Mouse (Mus musculus): Measurements from ENCODE around the gene Eloa.

The Eloa gene

GRCm38 (mm10) chr4:135958354-135958753 lies 63.2 kb downstream of the Eloa start:
- DNase-seq (ENCODE audit: low spot score in 2 of 2): no peak

DNA sequence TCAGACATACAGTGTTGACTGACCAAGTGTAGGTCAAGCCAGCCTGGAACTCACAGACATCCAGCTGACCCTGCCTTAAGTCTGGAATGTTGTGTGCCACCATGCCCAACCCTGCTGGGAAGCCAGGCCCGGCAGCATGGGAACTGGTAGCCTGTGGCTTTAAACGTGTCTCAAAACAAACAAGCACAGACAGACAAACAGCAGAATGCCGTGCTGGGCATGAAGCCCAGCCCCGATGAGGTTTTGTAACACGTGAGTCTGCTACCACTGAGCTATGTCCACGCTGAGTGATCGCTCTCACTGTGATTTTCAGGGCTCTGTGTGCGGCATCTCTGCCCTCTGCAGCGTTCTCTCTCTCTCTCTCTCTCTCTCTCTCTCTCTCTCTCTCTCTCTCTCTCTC lies 65.7 kb downstream of the Eloa start:
- no peak for DNase-seq (ENCODE audit: low spot score in 2 of 2)

DNA sequence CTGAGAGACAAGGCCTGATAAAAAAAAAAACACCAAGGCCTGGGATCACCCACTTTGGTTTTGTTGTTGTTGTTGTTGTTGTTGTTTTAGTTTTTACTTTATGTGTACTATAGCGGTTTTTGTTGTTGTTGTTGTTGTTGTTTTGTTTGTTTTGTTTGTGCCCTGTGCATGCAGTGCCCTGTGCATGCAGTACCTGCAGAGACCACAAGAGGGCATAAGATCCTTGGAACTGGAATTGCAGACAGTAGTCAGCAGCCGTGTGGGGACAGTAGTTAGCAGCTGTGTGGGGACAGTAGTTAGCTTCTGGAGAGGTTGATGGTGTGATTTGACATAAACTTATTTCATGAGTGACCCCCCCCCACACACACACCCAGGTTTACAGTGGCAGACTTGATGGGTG lies 67.3 kb downstream of the Eloa start:
- peak in 1 of 2 experiments; percentile 61 for DNase-seq (ENCODE audit: low spot score in 2 of 2)

Data from heart, adult 9 months (tissue).